Mouse (Mus musculus): ENCODE results near the gene Zan. TPM values are rescaled to one million over a fixed set of nuclear protein-coding genes. Genes with fewer than 3 reads are reported as not detected.
A peak's percentile ranks its signal among the peaks of the same experiment; 100 is the strongest.
"Not testable (repeated sequence)": the region's sequence is repeated elsewhere in the genome, so short reads cannot be mapped to it uniquely, and the experiment has no call there.

The Zan gene
- total RNA-seq, 1 experiment from 2014 or later, result not detected

GRCm38 (mm10) chr5:137501709-137502666 is 25.1 kb upstream of the Zan start, which contains the start of gene Pop7:
Pop7 (minus strand) TSS chr5:137502518.
- peak; percentile 100 for DNase-seq

- no peak for DNase-seq
Measured at GRCm38 (mm10) chr5:137500186-137500585, 23.3 kb upstream of the Zan start.

- peak; percentile 45 for DNase-seq
Measured at GRCm38 (mm10) chr5:137493831-137494230, 17.0 kb upstream of the Zan start.

- no peak for DNase-seq
Measured at GRCm38 (mm10) chr5:137491559-137491958, 14.7 kb upstream of the Zan start.

- DNase-seq, result no peak
Measured at GRCm38 (mm10) chr5:137487616-137488015, 10.8 kb upstream of the Zan start.

GRCm38 (mm10) chr5:137485851-137486155 is 8.9 kb upstream of the Zan start:
- no peak for DNase-seq

- no peak for DNase-seq
Measured at GRCm38 (mm10) chr5:137485071-137485850, 8.4 kb upstream of the Zan start.

GRCm38 (mm10) chr5:137481897-137482296 is 5.0 kb upstream of the Zan start:
- DNase-seq, result peak; percentile 57

GRCm38 (mm10) chr5:137481138-137481537 is 4.3 kb upstream of the Zan start:
- peak; percentile 86 for DNase-seq

GRCm38 (mm10) chr5:137474351-137474750 is 2.5 kb downstream of the Zan start:
- DNase-seq, result no peak

GRCm38 (mm10) chr5:137472252-137472904 is 4.5 kb downstream of the Zan start:
- DNase-seq, result no peak

GRCm38 (mm10) chr5:137466946-137467345 is 9.9 kb downstream of the Zan start:
- peak; percentile 53 for DNase-seq

GRCm38 (mm10) chr5:137465049-137465448 is 11.8 kb downstream of the Zan start:
- no peak for DNase-seq

- no peak for DNase-seq
Measured at GRCm38 (mm10) chr5:137455866-137456591, 20.8 kb downstream of the Zan start.

- DNase-seq, result no peak
Measured at GRCm38 (mm10) chr5:137455206-137455605, 21.7 kb downstream of the Zan start.

- DNase-seq, result no peak
Measured at GRCm38 (mm10) chr5:137445536-137445935, 31.3 kb downstream of the Zan start.

- DNase-seq, result peak; percentile 60
Measured at GRCm38 (mm10) chr5:137440216-137440855, 36.5 kb downstream of the Zan start.

GRCm38 (mm10) chr5:137433889-137434288 is 43.0 kb downstream of the Zan start:
- no peak for DNase-seq

- not testable (repeated sequence) for DNase-seq
Measured at GRCm38 (mm10) chr5:137430402-137430801, 46.5 kb downstream of the Zan start.

GRCm38 (mm10) chr5:137425648-137426047 is 51.2 kb downstream of the Zan start:
- DNase-seq, result no peak

GRCm38 (mm10) chr5:137419841-137420240 is 57.0 kb downstream of the Zan start:
- DNase-seq, result no peak

All from adrenal gland, postnatal 14 days (tissue).